Mouse (Mus musculus): Measurements from ENCODE around the gene Ptges.

Gene Ptges

DNA sequence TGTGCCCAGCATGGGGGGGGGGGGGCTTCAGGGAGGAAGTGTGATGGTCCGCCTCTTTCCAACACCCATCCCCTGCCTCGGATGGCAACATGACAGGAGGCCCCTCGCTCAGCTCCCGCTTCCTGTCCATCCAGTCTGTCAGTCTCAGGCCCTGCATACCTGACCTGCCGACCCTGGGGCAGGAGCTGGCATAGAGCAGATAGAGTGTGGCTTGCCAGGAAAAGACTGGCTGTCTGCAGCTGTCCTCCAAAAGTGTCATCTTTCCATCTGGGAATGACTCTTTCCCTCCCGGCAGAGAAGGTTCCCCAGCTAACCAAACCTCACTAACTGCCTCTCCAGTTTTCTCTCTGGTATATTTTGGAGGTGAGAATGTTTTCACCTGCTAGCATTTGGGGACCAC, 79.1 kb downstream of the Ptges start:
- no peak for DNase-seq (ENCODE audit: inconsistent ontology term)

DNA sequence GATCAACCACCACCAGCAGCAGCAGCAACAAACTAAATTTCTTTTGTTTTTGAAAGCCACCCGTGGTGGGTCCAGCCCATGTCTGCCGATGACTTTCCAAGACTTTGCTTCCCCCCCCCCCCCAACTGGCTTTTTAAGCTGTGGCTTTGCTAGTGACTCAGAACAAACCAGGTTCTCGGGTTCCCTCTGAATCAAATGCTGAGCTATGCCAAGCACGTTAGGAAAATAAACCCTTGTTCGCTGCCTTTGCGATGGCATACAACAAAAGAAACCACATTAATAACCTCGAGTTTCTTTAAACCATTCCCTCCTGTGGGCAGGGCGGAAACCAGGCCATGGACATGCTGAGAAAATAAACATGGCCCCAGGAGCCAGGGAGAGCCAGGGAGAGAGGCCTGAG, 81.5 kb downstream of the Ptges start:
- peak; percentile 86 for DNase-seq (ENCODE audit: inconsistent ontology term)

DNA sequence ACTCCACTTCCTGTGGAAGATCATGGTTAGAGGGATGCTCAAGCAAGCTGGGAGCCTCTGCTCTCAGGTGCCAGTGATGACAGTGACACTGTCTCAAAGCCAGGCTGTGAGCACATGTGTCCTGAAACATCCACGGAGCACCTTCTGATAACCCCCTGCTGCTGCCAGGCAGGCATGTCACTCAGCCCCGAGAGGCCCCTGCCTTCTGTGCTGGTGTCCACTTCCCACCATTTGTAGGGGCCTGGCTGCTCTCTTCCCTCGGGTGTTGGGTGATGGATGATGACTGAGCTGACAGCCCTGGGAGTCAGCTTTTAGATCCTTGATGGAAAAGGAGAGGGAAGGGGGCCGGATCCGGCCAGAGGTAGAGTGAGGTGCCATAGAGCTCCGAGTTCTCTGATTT, 82.9 kb downstream of the Ptges start:
- no peak for DNase-seq (ENCODE audit: inconsistent ontology term)

DNA sequence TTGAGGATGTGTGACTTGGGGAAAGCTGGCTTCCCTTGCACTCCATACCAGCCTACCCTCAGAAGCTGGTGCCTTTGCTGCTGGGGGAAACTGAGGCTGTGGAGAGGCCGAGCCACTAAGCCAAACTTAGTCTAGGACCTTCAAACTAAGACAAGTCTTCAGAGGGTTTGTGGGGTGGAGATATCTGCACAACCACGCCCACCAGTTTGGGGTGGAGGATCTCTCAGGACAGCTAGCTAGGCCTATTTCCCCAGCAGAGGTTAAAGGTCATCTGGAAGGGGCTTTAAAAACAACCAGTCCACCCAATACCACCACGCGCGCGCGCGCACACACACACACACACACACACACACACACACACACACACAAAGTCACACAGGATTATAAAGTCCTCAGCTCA, 83.4 kb downstream of the Ptges start:
- no peak for DNase-seq (ENCODE audit: inconsistent ontology term)

DNA sequence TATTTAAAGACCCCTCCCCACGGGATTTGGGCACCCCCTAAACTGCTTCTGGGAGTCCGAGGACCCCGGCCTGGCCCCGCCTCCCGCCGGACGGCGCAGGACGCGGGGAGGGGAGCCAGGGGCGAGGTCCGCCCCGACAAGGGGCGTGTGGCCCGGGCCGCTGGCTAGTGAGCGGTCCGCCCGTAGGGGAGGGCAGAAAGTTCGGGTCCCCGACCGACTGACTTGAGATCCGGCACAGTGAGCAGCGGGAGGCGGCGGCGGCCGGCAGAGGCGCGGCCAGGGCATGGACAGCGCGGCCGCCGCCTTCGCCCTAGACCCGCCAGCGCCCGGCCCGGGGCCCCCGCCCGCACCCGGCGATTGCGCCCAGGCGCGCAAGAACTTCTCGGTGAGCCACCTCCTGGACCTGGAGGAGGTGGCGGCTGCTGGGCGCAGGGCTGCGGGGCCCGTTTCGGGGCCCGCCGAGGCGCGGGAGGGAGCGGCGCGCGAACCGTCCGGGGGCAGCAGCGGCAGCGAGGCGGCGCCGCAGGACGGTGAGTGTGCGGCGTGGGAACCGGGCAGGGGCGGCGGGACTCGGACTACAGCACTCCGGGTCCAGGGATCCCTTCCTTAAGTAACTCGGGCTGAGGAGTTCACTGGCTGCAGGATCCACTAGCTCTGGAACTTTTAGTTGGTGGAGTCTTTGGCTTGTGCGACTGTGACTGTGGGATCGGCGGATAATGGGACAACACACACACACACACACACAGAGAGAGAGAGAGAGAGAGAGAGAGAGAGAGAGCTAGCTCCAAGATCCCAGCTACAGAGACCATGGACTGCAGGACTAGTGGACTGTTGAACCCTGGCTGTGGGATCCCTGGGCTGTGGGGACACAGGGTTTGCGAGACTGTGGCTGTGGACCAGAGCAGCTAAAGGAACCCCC, 84.3 kb downstream of the Ptges start:
- peak; percentile 51 for DNase-seq (ENCODE audit: inconsistent ontology term)

DNA sequence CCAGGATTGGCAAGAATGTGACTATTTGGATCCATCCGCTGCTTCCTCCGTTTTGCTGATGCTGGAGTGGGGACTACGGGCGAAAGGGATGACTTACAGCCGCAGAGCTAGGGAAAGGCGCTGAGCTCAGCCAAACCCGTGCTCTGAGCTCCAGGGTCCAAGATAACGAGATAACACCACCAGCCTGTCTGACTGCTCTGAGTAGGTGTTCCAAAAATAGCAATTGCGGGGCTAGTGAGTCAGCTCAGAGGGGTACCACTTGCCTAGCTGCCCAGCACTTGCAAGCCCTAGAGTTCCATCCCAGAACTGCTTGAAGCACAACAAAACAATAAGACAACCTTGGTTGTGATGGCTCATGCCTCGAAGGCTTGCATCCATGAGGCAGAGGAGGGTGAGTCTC, 87.0 kb downstream of the Ptges start:
- DNase-seq (ENCODE audit: inconsistent ontology term): no peak
